Mouse (Mus musculus): ENCODE data around the gene Sgms2.

DNA sequence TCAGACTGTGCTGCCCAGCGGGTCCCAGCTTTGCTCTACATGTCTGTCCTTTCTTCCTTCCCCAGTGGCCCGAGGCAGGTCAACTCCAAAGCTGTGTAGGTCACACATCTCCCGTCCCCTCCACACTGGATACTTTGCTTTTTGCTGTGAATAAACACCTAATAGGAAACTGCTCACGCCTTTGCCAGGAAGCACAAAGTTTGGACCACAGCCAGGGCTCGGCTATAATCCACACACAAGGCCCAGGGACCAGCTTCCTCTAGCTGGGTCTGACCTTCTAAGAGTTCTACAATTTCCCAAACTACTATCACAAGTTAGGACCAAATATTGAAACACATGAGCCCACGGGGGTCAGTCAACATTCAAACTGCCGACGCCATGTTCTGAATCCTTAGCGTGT, 192.1 kb downstream of the Sgms2 start:
- TF ChIP-seq CTCF (IDR thresholded peaks at IDR 0.05; ENCODE audit: extremely low read depth, insufficient read depth, insufficient read length, insufficient replicate concordance) (no peak), POLR2A (IDR thresholded peaks at IDR 0.05; ENCODE audit: low read depth, low read length) (no peak)

All from spleen, adult 2 months (tissue).